Mouse (Mus musculus) stomach, postnatal 0 days (tissue): ENCODE data around the gene Tmc4. TPM values are rescaled to one million over a fixed set of nuclear protein-coding genes. Genes with fewer than 3 reads are reported as not detected.

Experiments used
- ATAC-seq: fragments of 200-750 bp; cut with Nextera tagmentation; 2 replicates; pipeline ENCODE4 v1.8.0; 2017; ENCODE audit not compliant: low FRiP score, low TSS enrichment
- DNase-seq: peaks from one replicate; pipeline ENCODE4 v3.0.0-alpha.2; 2016; ENCODE audit warnings: low spot score
- H3K27ac ChIP-seq: fragments of 300-500 bp; sonication (generic); replicated peaks from 2 replicates; pipeline ENCODE4 v1.5.1; 2014; ENCODE audit warnings: mild to moderate bottlenecking, control low read depth
- H3K27me3 ChIP-seq: fragments of 300-500 bp; sonication (generic); 2 replicates; pipeline ENCODE4 v1.6.1; 2014; ENCODE audit warnings: low read length; ENCODE audit not compliant: control insufficient read depth, insufficient read depth
- H3K36me3 ChIP-seq: fragments of 300-500 bp; sonication (generic); 2 replicates; pipeline ENCODE4 v1.6.1; 2014; ENCODE audit warnings: low read length, mixed read lengths; ENCODE audit not compliant: control insufficient read depth, insufficient read depth
- H3K4me1 ChIP-seq: fragments of 300-500 bp; sonication (generic); replicated peaks from 2 replicates; pipeline ENCODE4 v1.6.1; 2014; ENCODE audit warnings: antibody characterized with exemption; ENCODE audit not compliant: control insufficient read depth, insufficient read depth
- H3K4me2 ChIP-seq: fragments of 300-500 bp; sonication (generic); replicated peaks from 2 replicates; pipeline ENCODE4 v1.6.1; 2014; ENCODE audit warnings: low read depth, mild to moderate bottlenecking, control low read depth, moderate library complexity
- H3K4me3 ChIP-seq: fragments of 300-500 bp; sonication (generic); 2 replicates; pipeline ENCODE4 v1.5.1; 2014; ENCODE audit warnings: low read depth, low read length, control low read depth
- H3K9ac ChIP-seq: fragments of 300-500 bp; sonication (generic); 2 replicates; pipeline ENCODE4 v1.6.1; 2014; ENCODE audit warnings: mild to moderate bottlenecking, low read length, control low read depth, mixed read lengths
- H3K9me3 ChIP-seq: fragments of 300-500 bp; sonication (generic); 2 replicates; pipeline ENCODE4 v1.6.1; 2016; ENCODE audit warnings: low read length; ENCODE audit not compliant: control insufficient read depth
- CTCF ChIP-seq: IDR thresholded peaks from 2 replicates; pipeline ENCODE4 v1.5.1; 2016; ENCODE audit warnings: antibody characterized with exemption, low read depth, mild to moderate bottlenecking, moderate library complexity
- EP300 ChIP-seq: optimal IDR thresholded peaks from 2 replicates; pipeline ENCODE3; 2016; ENCODE audit warnings: antibody characterized with exemption
- WGBS: fragments of 180-500 bp; shearing (Covaris S2); extraction: QIAGEN DNeasy Blood & Tissue Kit; methylation state at CpG from one replicate; pipeline ENCODE4 v1.1.7; 2014; 5-methylcytosine and 5-hydroxymethylcytosine counted together
- polyA plus RNA-seq: library from polyadenylated mRNA; unstranded; fragments of >200 nt; fragmentation: Nextera tagmentation; extraction: Ambion mirVana; gene quantifications from 2 replicates; pipeline ENCODE4 v1.2.1, GENCODE M21; 2015

Tmc4 gene
- polyA plus RNA-seq, 1 experiment from 2014 or later, result 70.1 TPM

- Histone ChIP-seq H3K4me1 (no peaks in the 10 kb centered on the region), H3K36me3 (peaks cover 14% of the 10 kb centered on the region), H3K27ac (peak within 1 kb of the TSS; percentile 91), H3K4me2 (peak within 1 kb of the TSS; percentile 63), H3K9ac (peak within 1 kb of the TSS; percentile 78), H3K4me3 (peak within 1 kb of the TSS; percentile 64), H3K9me3 (no peaks in the 10 kb centered on the region), H3K27me3 (no peaks in the 10 kb centered on the region)
- TF ChIP-seq CTCF, result no peak
- TF ChIP-seq EP300, result no peak
- ATAC-seq, result peak; percentile 98
- 3% methylated on average over 45 of the region's 45 CpGs for WGBS
- DNase-seq, result peak; percentile 96
Observed at GRCm38 (mm10) chr7:3665215-3666114, 11.9 kb downstream of the Tmc4 start, which contains the start of gene Leng1. Gene Leng1 (minus strand): TSS chr7:3665840.

GRCm38 (mm10) chr7:3664524-3665214 is 12.7 kb downstream of the Tmc4 start:
- Histone ChIP-seq H3K4me2 (peak overlapping the region; percentile 63), H3K9ac (peak overlapping the region; percentile 78), H3K36me3 (peaks cover 22% of the 10 kb centered on the region), H3K27ac (peak overlapping the region; percentile 91), H3K27me3 (no peaks in the 10 kb centered on the region), H3K9me3 (no peaks in the 10 kb centered on the region), H3K4me3 (peak overlapping the region; percentile 64), H3K4me1 (no peaks in the 10 kb centered on the region)
- peak; percentile 53 for DNase-seq
- peak; percentile 47 for ATAC-seq
- TF ChIP-seq CTCF (no peak), EP300 (no peak)
- WGBS, result 26% methylated on average over 15 of the region's 15 CpGs

- no peak for ATAC-seq
- Histone ChIP-seq H3K9ac (no peak overlapping the region), H3K36me3 (peaks cover 50% of the 10 kb centered on the region), H3K9me3 (no peaks in the 10 kb centered on the region), H3K4me3 (no peak overlapping the region), H3K4me1 (no peaks in the 10 kb centered on the region), H3K4me2 (no peak overlapping the region), H3K27me3 (no peaks in the 10 kb centered on the region), H3K27ac (no peak overlapping the region)
- TF ChIP-seq EP300 (no peak), CTCF (no peak)
- WGBS, result 92% methylated on average over 14 of the region's 14 CpGs
- no peak for DNase-seq
Observed at GRCm38 (mm10) chr7:3658578-3658977, 18.8 kb downstream of the Tmc4 start.

GRCm38 (mm10) chr7:3656966-3657365 is 20.4 kb downstream of the Tmc4 start:
- Histone ChIP-seq H3K4me1 (no peaks in the 10 kb centered on the region), H3K27me3 (no peaks in the 10 kb centered on the region), H3K4me3 (no peak overlapping the region), H3K9me3 (no peaks in the 10 kb centered on the region), H3K9ac (no peak overlapping the region), H3K36me3 (peaks cover 57% of the 10 kb centered on the region), H3K4me2 (no peak overlapping the region), H3K27ac (no peak overlapping the region)
- ATAC-seq (no peak), DNase-seq (no peak)
- WGBS, result 85% methylated on average over 4 of the region's 4 CpGs
- no peak for TF ChIP-seq EP300
- no peak for TF ChIP-seq CTCF

GRCm38 (mm10) chr7:3646641-3647040 is 30.7 kb downstream of the Tmc4 start:
- Histone ChIP-seq H3K4me2 (peak overlapping the region; percentile 80), H3K4me1 (peaks cover 10% of the 10 kb centered on the region), H3K4me3 (peak overlapping the region; percentile 99), H3K9me3 (no peaks in the 10 kb centered on the region), H3K27me3 (no peaks in the 10 kb centered on the region), H3K9ac (peak overlapping the region; percentile 98), H3K36me3 (peaks cover 8% of the 10 kb centered on the region), H3K27ac (no peak overlapping the region)
- ATAC-seq (no peak), DNase-seq (no peak)
- WGBS, result 45% methylated on average over 4 of the region's 4 CpGs
- TF ChIP-seq CTCF (no peak), EP300 (no peak)

- H3K4me2 ChIP-seq, result peak overlapping the region; percentile 80
- no peak for TF ChIP-seq EP300
- TF ChIP-seq CTCF, result no peak
- ATAC-seq (no peak), DNase-seq (no peak)
- H3K9me3 ChIP-seq, result no peaks in the 10 kb centered on the region
- peaks cover 4% of the 10 kb centered on the region for H3K36me3 ChIP-seq
- peak overlapping the region; percentile 98 for H3K9ac ChIP-seq
- WGBS, result 7% methylated on average over 9 of the region's 9 CpGs
- H3K4me3 ChIP-seq, result peak overlapping the region; percentile 99
- H3K4me1 ChIP-seq, result peaks cover 10% of the 10 kb centered on the region
- no peaks in the 10 kb centered on the region for H3K27me3 ChIP-seq
- peak overlapping the region; percentile 99; the same call in 1 of the 2 replicates for H3K27ac ChIP-seq
Observed at GRCm38 (mm10) chr7:3646188-3646587, 31.2 kb downstream of the Tmc4 start.
